Mouse (Mus musculus): ENCODE measurements around the gene Mdm4. TPM values are rescaled to one million over a fixed set of nuclear protein-coding genes. Genes with fewer than 3 reads are reported as not detected.
"Not testable (repeated sequence)": the region's sequence is repeated elsewhere in the genome, so short reads cannot be mapped to it uniquely, and the experiment has no call there.

The Mdm4 gene
- total and polyA plus RNA-seq, 3 experiments: 19.8 to 28.1 TPM; not detected in 1

DNA sequence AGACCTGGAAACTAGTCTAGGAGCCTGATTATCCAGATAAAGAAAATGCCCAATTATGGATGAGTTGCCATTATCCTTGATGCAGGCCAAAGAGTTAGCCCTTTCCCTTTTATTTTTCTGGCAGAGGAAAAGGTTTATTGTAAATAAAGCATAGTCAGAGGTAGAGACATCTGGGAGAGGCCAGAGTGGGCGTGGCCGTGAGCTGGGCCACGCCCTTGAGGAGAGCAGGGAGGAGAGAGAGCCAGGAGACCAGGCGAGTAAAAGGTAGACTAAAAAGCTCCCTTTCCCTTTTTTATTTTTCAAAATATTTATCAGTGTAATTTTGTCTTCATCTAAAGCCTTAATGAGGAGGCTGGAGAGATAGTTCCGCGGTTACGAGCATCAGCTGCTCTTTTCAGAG lies 2.4 kb downstream of the Mdm4 start:
- peaks cover 0 to 21% of the 10 kb centered on the region in 2 experiments; a peak in 2 of 4 replicates for H3K36me3 ChIP-seq (ENCODE audit: control insufficient read depth in 1 of 2, insufficient read depth in 2 of 2, low read length in 2 of 2)
- peaks cover 5 to 34% of the 10 kb centered on the region in 2 experiments for H3K4me1 ChIP-seq (ENCODE audit: control insufficient read depth in 1 of 2, insufficient read depth in 2 of 2, low read length in 2 of 2)
- H3K9me3 ChIP-seq (replicated peaks; ENCODE audit: insufficient read depth, low read length): no peaks in the 10 kb centered on the region
- peaks cover 17% of the 10 kb centered on the region for H3K79me2 ChIP-seq (ENCODE audit: control insufficient read depth, insufficient read depth, low read length, poor library complexity)
- peak overlapping the region; percentile 31 for H3K9ac ChIP-seq (ENCODE audit: control insufficient read depth, low read depth, low read length, poor library complexity, severe bottlenecking)
- TF ChIP-seq ZNF384 (IDR thresholded peaks at IDR 0.05; ENCODE audit: low read depth, low read length): peak; percentile 56; the same call in 1 of the 2 replicates
- TF ChIP-seq HCFC1 (IDR thresholded peaks at IDR 0.05; ENCODE audit: low read depth, low read length): 0 out of 2 replicates have a peak, but pooled peaks have one; percentile 4
- TF ChIP-seq MEF2A (IDR thresholded peaks at IDR 0.05; ENCODE audit: extremely low read depth, insufficient replicate concordance, low read depth, low read length, poor library complexity, severe bottlenecking): no peak
- 0 out of 2 replicates have a peak overlapping the region, but pooled peaks have one; percentile 10 for H3K27ac ChIP-seq (ENCODE audit: control insufficient read depth, low read depth, low read length)
- no peaks in the 10 kb centered on the region for H3K27me3 ChIP-seq (ENCODE audit: control insufficient read depth in 1 of 2, insufficient read depth in 2 of 2, low read length in 2 of 2)
- H3K4me3 ChIP-seq (ENCODE audit: control insufficient read depth in 1 of 2, insufficient read depth in 1 of 2, low read depth in 2 of 2, low read length in 2 of 2): peak overlapping the region; percentile 42 to 64; a peak in 3 of 4 replicates
- peak; percentile 71 for DNase-seq (ENCODE audit: low read depth, low spot score)

DNA sequence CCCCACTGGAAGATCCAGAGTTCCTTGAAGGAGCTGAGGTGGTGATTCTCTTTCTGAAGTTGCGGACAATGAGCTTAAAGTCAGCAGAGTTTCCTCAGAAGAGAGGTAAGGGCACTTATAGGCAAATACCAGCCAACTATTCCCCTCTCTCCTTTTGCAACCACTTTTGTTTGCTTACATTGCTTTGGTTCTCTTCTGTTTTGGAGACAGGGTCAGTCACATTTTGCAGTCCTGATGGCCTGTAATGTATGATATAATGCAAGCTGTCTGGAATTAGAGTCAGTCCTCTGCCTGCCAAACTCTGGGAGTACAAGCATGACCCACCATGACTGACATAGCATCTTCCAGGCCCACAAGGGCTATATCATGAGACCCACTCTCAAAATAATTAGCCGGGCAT lies 3.2 kb downstream of the Mdm4 start:
- Histone ChIP-seq H3K9ac (ENCODE audit: control insufficient read depth, low read depth, low read length, poor library complexity, severe bottlenecking) (no peak overlapping the region), H3K4me3 (ENCODE audit: control insufficient read depth in 1 of 2, insufficient read depth in 1 of 2, low read depth in 2 of 2, low read length in 2 of 2) (no peak overlapping the region)
- DNase-seq (ENCODE audit: low read depth, low spot score): no peak

GRCm38 (mm10) chr1:133025796-133026190 lies 4.6 kb downstream of the Mdm4 start:
- not testable (repeated sequence) for H3K9me3 ChIP-seq (replicated peaks; ENCODE audit: insufficient read depth, low read length); DNase-seq (ENCODE audit: low read depth, low spot score); H3K27me3 ChIP-seq (ENCODE audit: control insufficient read depth in 1 of 2, insufficient read depth in 2 of 2, low read length in 2 of 2)
- H3K27ac ChIP-seq (ENCODE audit: control insufficient read depth, low read depth, low read length): peak overlapping the region; percentile 97
- 0 out of 2 replicates have a peak, but pooled peaks have one; percentile 50 for TF ChIP-seq CHD1 (IDR thresholded peaks at IDR 0.05; ENCODE audit: low read depth, low read length)
- TF ChIP-seq SIN3A (IDR thresholded peaks at IDR 0.05; ENCODE audit: low read length): peak; percentile 24; the same call in 1 of the 2 replicates
- peak overlapping the region; percentile 82 for H3K9ac ChIP-seq (ENCODE audit: control insufficient read depth, low read depth, low read length, poor library complexity, severe bottlenecking)
- peak overlapping the region; percentile 68 to 98 for H3K4me3 ChIP-seq (ENCODE audit: control insufficient read depth in 1 of 2, insufficient read depth in 1 of 2, low read depth in 2 of 2, low read length in 2 of 2)
- H3K79me2 ChIP-seq (ENCODE audit: control insufficient read depth, insufficient read depth, low read length, poor library complexity): peaks cover 29% of the 10 kb centered on the region
- peaks cover 5 to 35% of the 10 kb centered on the region in 2 experiments for H3K4me1 ChIP-seq (ENCODE audit: control insufficient read depth in 1 of 2, insufficient read depth in 2 of 2, low read length in 2 of 2)
- peaks cover 3 to 26% of the 10 kb centered on the region in 2 experiments; a peak in 2 of 4 replicates for H3K36me3 ChIP-seq (ENCODE audit: control insufficient read depth in 1 of 2, insufficient read depth in 2 of 2, low read length in 2 of 2)

More for the DNA sequence above, 3.2 kb downstream of the Mdm4 start:
- Histone ChIP-seq H3K4me1 (ENCODE audit: control insufficient read depth in 1 of 2, insufficient read depth in 2 of 2, low read length in 2 of 2) (peaks cover 5 to 32% of the 10 kb centered on the region in 2 experiments), H3K27me3 (ENCODE audit: control insufficient read depth in 1 of 2, insufficient read depth in 2 of 2, low read length in 2 of 2) (no peaks in the 10 kb centered on the region), H3K36me3 (ENCODE audit: control insufficient read depth in 1 of 2, insufficient read depth in 2 of 2, low read length in 2 of 2) (peaks cover 0 to 21% of the 10 kb centered on the region in 2 experiments; a peak in 2 of 4 replicates), H3K27ac (ENCODE audit: control insufficient read depth, low read depth, low read length) (no peak overlapping the region), H3K9me3 (replicated peaks; ENCODE audit: insufficient read depth, low read length) (no peaks in the 10 kb centered on the region), H3K79me2 (ENCODE audit: control insufficient read depth, insufficient read depth, low read length, poor library complexity) (peaks cover 21% of the 10 kb centered on the region)
- TF ChIP-seq CTCF (IDR thresholded peaks at IDR 0.05 in 2 of 3, conservative IDR thresholded peaks at IDR 0.05 in 1 of 3; ENCODE audit: control insufficient read depth in 1 of 3, insufficient read depth in 1 of 3, low read depth in 2 of 3, low read length in 3 of 3, poor library complexity in 1 of 3, severe bottlenecking in 1 of 3): no peak
- TF ChIP-seq UBTF (IDR thresholded peaks at IDR 0.05; ENCODE audit: borderline replicate concordance, insufficient read depth, low read depth, low read length): no peak

Measured in MEL (cell line).